Mouse (Mus musculus) forebrain, postnatal 0 days (tissue): ENCODE measurements around the gene Snx11. TPM values are rescaled to one million over a fixed set of nuclear protein-coding genes. Genes with fewer than 3 reads are reported as not detected.

Source experiments
- ATAC-seq: fragments of 200-750 bp; cut with Nextera tagmentation; 2 replicates; pipeline ENCODE4 v1.8.0; 2017; ENCODE audit warnings: mild to moderate bottlenecking, moderate library complexity
- DNase-seq: peaks from one replicate; pipeline ENCODE4 v3.0.0-alpha.2; 2015
- H3K27ac ChIP-seq: fragments of 300-500 bp; sonication (generic); 2 replicates; pipeline ENCODE4 v1.5.1; 2014; ENCODE audit warnings: low read depth, mild to moderate bottlenecking, antibody characterized with exemption, low read length, moderate library complexity, mixed read lengths
- H3K27me3 ChIP-seq: fragments of 300-500 bp; sonication (generic); 2 replicates; pipeline ENCODE4 v1.6.1; 2014; ENCODE audit warnings: mild to moderate bottlenecking, low read length, mixed read lengths; ENCODE audit not compliant: insufficient read depth
- H3K36me3 ChIP-seq: fragments of 300-500 bp; sonication (generic); 2 replicates; pipeline ENCODE4 v1.6.1; 2014; ENCODE audit warnings: mild to moderate bottlenecking, moderate library complexity; ENCODE audit not compliant: insufficient read depth
- H3K4me1 ChIP-seq: fragments of 300-500 bp; sonication (generic); 2 replicates; pipeline ENCODE4 v1.6.1; 2014; ENCODE audit warnings: antibody characterized with exemption; ENCODE audit not compliant: insufficient read depth
- H3K4me2 ChIP-seq: fragments of 300-500 bp; sonication (generic); 2 replicates; pipeline ENCODE4 v1.6.1; 2014; ENCODE audit warnings: low read depth, mild to moderate bottlenecking, moderate library complexity
- H3K4me3 ChIP-seq: fragments of 300-500 bp; sonication (generic); 2 replicates; pipeline ENCODE4 v1.5.1; 2014; ENCODE audit warnings: low read depth, low read length, mixed read lengths
- H3K9ac ChIP-seq: fragments of 300-500 bp; sonication (generic); 2 replicates; pipeline ENCODE4 v1.6.1; 2014; ENCODE audit warnings: mild to moderate bottlenecking
- H3K9me3 ChIP-seq: fragments of 300-500 bp; sonication (generic); 2 replicates; pipeline ENCODE4 v1.6.1; 2016; ENCODE audit warnings: low read length
- CTCF ChIP-seq: sonication (generic); IDR thresholded peaks from 2 replicates; pipeline ENCODE4 v1.5.1; 2016; ENCODE audit warnings: antibody characterized with exemption, control low read depth, low read depth
- WGBS: fragments of 180-500 bp; shearing (Covaris S2); extraction: QIAGEN DNeasy Blood & Tissue Kit; methylation state at CpG from one replicate; pipeline ENCODE4 v1.1.7; 2014; 5-methylcytosine and 5-hydroxymethylcytosine counted together
- polyA plus RNA-seq: library from polyadenylated mRNA; unstranded; fragments of >200 nt; fragmentation: Nextera tagmentation; extraction: Ambion mirVana; gene quantifications from 2 replicates; pipeline ENCODE4 v1.2.1, GENCODE M21; 2015
- total RNA-seq: library from RNA; depleted of rRNA; stranded (reverse); fragments of >200 nt; gene quantifications from 2 replicates; pipeline ENCODE4 v1.2.3, GENCODE M21; 2014

Snx11 gene
- total and polyA plus RNA-seq, 2 experiments from 2014 or later = 37.1 to 68.8 TPM

DNA sequence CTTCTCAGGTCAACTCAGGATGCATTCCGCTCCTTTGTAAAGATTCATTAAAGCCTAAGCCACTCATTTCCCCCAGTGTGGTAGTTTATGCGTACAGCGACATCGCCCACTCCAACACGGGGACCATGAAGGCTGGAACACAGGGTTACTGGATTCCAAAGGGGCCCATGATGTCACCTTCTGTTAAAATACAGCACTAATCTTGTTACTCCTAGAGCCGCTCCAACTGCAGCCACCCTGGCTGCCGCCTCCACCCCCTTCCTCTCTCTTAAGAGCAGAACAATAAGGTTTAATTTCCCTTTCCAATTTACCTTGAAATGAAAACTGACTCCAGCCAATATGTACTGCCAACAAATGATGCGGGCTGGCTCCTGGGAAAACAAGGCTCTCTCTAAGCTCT, 2.3 kb downstream of the Snx11 start:
- peaks cover 30% of the 10 kb centered on the region for H3K36me3 ChIP-seq
- DNase-seq (no peak), ATAC-seq (no peak)
- H3K4me1 ChIP-seq = 0 out of 2 replicates have a peak, but pooled peaks cover 4% of the 10 kb centered on the region
- H3K27me3 ChIP-seq = no peaks in the 10 kb centered on the region
- H3K4me2 ChIP-seq = no peak overlapping the region
- H3K9me3 ChIP-seq = no peaks in the 10 kb centered on the region
- 74% methylated on average over 8 of the region's 8 CpGs for WGBS
- H3K4me3 ChIP-seq = no peak overlapping the region
- TF ChIP-seq CTCF = no peak
- no peak overlapping the region for H3K9ac ChIP-seq
- no peak overlapping the region for H3K27ac ChIP-seq

- Histone ChIP-seq H3K36me3 (peaks cover 33% of the 10 kb centered on the region), H3K27me3 (no peaks in the 10 kb centered on the region), H3K4me2 (no peak overlapping the region), H3K4me3 (no peak overlapping the region), H3K27ac (no peak overlapping the region), H3K9ac (no peak overlapping the region), H3K4me1 (0 out of 2 replicates have a peak, but pooled peaks cover 4% of the 10 kb centered on the region), H3K9me3 (no peaks in the 10 kb centered on the region)
- no peak for DNase-seq
- WGBS = 83% methylated on average over 3 of the region's 3 CpGs
- no peak; the same call in 1 of the 2 replicates for TF ChIP-seq CTCF
- no peak for ATAC-seq
These were observed 2.8 kb downstream of the Snx11 start for GRCm38 (mm10) chr11:96774536-96774935.

DNA sequence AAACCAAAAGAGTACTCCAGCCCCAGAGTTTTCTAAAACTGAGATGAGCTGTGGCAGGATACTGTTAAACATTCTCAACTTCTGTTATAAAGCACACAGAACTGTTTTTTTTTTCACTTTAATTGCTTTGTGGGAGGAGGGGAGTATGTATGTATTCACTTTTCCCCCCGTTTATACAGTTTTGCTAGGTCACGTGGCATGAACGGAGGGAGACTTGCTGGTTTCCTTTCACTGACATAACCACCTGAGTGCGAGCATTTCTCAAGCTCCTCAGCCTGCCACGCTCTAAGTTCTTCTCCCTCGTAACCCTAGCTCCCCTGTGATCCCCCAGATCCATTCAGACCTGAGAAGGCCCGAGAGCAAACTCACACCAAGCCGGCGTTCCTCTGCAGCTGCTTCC, 4.9 kb downstream of the Snx11 start:
- H3K9ac ChIP-seq = no peak overlapping the region
- no peaks in the 10 kb centered on the region for H3K9me3 ChIP-seq
- no peak overlapping the region for H3K4me2 ChIP-seq
- no peak overlapping the region for H3K4me3 ChIP-seq
- no peak for TF ChIP-seq CTCF
- no peak for DNase-seq
- H3K36me3 ChIP-seq = peaks cover 51% of the 10 kb centered on the region
- 0 out of 2 replicates have a peak, but pooled peaks cover 4% of the 10 kb centered on the region for H3K4me1 ChIP-seq
- ATAC-seq = no peak
- 93% methylated on average over 9 of the region's 9 CpGs for WGBS
- H3K27me3 ChIP-seq = no peaks in the 10 kb centered on the region
- no peak overlapping the region for H3K27ac ChIP-seq

DNA sequence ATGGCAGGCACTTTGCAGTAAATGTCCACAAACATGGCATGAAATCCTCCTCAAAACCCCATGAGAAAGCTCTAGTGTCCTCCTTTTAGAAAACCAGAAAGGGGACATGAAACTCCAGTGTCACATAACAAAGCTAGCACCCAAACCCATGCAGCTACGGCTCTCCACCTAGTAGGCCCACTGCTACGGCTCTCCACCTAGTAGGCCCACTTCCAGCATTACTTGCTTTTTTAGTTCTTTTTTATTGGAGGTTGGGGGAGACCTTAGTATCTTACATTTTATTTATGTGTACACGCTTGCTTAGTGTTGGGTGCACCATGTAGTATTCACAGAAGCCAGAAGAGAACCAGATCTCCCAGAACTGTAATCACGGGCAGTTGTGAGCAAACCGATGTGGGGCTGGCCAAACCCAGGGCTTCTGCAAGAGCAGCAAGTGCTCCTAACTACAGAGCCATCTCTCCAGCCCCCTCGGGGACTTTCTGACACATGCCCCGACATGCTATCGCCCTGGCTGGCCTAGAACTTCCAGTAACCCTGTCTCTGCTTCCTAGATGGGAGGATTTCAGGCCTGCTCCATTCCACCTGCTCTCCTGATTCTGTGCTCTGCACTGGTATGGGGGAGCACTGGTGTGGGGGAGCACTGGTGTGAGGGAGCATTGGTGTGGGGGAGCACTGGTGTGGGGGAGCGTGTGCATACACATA, 5.9 kb downstream of the Snx11 start:
- Histone ChIP-seq H3K36me3 (peaks cover 56% of the 10 kb centered on the region), H3K27ac (no peak overlapping the region), H3K27me3 (no peaks in the 10 kb centered on the region), H3K9me3 (no peaks in the 10 kb centered on the region), H3K4me1 (0 out of 2 replicates have a peak, but pooled peaks cover 3% of the 10 kb centered on the region), H3K4me2 (no peak overlapping the region), H3K9ac (no peak overlapping the region), H3K4me3 (no peak overlapping the region)
- no peak for TF ChIP-seq CTCF
- DNase-seq (no peak), ATAC-seq (no peak)
- WGBS = 96% methylated on average over 9 of the region's 9 CpGs

DNA sequence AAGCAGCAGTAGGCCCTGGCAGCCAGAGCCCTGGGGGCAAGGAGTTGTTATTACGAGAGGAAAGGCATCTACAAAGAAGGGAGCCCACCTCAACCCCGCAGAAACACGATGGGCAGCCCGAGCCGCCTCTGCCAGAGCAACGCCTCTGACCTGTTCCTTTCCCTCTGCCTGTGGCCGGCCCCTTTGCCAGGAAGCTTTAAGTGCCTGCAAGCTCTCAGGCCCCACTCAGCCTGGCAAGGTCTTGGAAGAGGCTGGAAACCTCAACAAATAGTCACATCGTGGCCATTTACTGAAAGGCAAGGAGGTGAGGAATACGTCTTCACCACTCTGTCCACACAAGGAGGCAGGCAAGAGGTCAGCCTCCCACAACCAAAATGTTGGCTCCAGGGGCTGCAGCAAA, 9.1 kb downstream of the Snx11 start:
- ATAC-seq = no peak
- H3K27ac ChIP-seq = peak overlapping the region; percentile 21; the same call in 1 of the 2 replicates
- no peak overlapping the region for H3K4me3 ChIP-seq
- no peak overlapping the region for H3K4me2 ChIP-seq
- H3K9ac ChIP-seq = no peak overlapping the region
- no peaks in the 10 kb centered on the region for H3K9me3 ChIP-seq
- peaks cover 56% of the 10 kb centered on the region for H3K36me3 ChIP-seq
- WGBS = 74% methylated on average over 9 of the region's 9 CpGs
- no peak for DNase-seq
- H3K4me1 ChIP-seq = no peaks in the 10 kb centered on the region
- no peak for TF ChIP-seq CTCF
- no peaks in the 10 kb centered on the region for H3K27me3 ChIP-seq

GRCm38 (mm10) chr11:96767096-96767495, 10.3 kb downstream of the Snx11 start:
- Histone ChIP-seq H3K9ac (no peak overlapping the region), H3K4me1 (no peaks in the 10 kb centered on the region), H3K27me3 (no peaks in the 10 kb centered on the region), H3K4me3 (no peak overlapping the region), H3K27ac (no peak overlapping the region), H3K9me3 (no peaks in the 10 kb centered on the region), H3K36me3 (peaks cover 47% of the 10 kb centered on the region), H3K4me2 (no peak overlapping the region)
- no peak for TF ChIP-seq CTCF
- ATAC-seq (peak; percentile 80), DNase-seq (peak; percentile 49)
- 19% methylated on average over 7 of the region's 7 CpGs for WGBS

DNA sequence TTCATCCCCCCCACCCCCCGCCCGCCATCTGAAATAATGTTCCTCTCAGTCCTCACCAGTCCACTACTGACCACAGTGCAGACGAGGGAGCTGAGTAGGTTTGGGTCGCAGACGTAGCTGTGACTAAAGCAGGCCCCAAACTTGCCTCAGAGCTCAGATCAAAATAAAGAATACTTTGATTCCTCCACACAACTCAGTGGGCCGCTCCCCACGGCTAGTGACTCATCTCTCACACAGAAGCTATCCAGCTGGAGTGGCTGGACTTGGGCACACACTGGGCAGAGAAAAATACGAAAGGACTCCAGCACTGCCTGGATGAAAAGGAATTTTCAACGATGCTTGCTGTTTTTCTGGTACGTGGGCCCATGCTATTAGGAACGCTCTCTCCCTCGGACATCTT, 10.8 kb downstream of the Snx11 start:
- ATAC-seq (no peak), DNase-seq (no peak)
- Histone ChIP-seq H3K4me1 (no peaks in the 10 kb centered on the region), H3K4me2 (no peak overlapping the region), H3K9ac (no peak overlapping the region), H3K9me3 (no peaks in the 10 kb centered on the region), H3K27ac (no peak overlapping the region), H3K27me3 (no peaks in the 10 kb centered on the region), H3K36me3 (peaks cover 41% of the 10 kb centered on the region), H3K4me3 (no peak overlapping the region)
- TF ChIP-seq CTCF = no peak
- WGBS = 65% methylated on average over 12 of the region's 12 CpGs
